Mouse (Mus musculus): Measurements from ENCODE around the gene Adamtsl1. TPM values are rescaled to one million over a fixed set of nuclear protein-coding genes. Genes with fewer than 3 reads are reported as not detected.

The Adamtsl1 gene
- total RNA-seq, 2 experiments from 2014 or later, result 12.0 to 14.3 TPM

DNA sequence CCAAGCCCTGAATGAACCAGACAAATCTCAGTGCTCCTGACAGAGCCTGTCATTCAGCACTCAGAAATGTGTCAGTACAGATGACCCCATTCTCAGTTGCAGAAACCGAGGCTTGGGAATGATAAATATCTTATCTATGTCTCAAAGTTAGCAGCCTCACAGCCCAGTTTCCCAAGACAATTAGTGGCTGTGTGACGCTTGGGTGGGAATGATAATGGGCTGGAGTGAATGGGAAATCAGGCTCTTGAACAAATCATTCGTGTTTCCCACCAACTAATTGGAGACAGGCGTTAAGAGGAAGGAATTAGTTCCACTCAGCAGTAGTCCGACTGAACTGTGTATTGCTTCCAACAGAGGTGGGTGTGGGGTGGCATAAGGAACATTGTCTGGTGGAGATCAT, 268.5 kb downstream of the Adamtsl1 start:
- no peak for DNase-seq
- intact Hi-C loops (cut with DNase I; ENCODE audit: low total_unique reads), result no loop called here

DNA sequence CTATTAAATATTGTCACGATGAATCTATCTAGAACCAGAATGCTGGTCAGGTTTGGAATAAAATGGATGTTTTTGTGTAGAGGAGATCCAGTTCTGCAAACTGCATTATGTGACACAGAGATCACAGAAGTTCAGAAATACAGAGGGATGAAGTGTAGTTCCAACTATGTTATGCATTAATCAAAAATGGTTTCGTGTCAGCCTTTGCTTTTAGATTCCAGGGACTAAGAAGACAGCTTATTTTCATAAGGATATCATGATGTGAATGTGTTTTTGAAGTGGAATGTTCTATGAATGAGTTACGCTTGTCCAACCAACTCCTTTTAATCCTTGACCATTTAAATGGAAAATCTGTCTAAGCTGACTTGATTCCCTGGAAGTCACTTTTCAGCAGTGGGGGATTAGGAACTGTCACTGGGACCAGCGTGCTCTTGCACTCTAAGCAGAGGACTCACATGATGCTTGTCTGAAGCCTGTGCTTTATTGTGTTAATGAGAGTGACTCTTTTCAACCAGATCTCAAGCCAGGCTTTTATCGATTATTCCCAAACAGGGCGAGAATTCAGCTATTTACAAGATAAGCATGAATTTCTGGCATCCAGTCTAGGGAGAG, 269.9 kb downstream of the Adamtsl1 start:
- intact Hi-C loops (cut with DNase I; ENCODE audit: low total_unique reads), result no loop called here
- no peak for DNase-seq

DNA sequence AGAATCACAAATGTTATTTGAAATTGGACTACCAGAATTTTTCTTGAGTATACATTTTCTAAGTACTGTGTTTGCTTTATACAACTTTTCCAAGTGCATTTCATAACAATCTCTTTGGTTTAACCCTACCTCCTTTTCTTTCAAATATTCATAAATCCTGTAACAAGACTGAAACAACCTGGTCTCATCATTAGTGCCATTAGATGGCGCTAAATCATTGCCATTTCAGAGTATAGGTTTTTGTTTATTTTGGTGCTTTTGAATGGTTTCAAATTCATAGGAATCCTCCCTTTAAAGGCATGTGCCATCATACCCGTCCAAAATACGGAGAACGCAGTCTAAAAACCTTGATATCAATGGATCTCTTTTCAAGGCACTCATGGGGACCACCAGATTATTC, 270.5 kb downstream of the Adamtsl1 start:
- DNase-seq, result no peak
- intact Hi-C loops (cut with DNase I; ENCODE audit: low total_unique reads), result no loop called here

DNA sequence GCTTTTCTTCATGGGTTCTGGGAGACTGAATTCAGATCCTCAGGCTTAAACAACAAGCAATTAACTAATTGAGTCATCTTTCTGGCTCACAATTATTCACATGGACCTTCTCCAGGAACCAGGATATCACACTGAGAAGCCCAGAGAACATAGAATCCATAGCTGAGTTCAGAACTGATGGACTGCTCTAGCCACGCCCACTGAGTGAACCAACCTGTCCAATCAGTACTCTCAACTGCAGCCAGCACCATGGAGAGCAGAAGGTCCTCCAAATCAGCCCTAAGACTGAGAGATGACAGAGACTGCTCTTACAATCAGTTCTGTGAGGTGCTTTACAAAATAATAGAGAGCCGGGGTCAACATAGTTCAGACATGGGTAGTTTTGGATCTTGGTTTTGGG, 276.3 kb downstream of the Adamtsl1 start:
- intact Hi-C loops (cut with DNase I; ENCODE audit: low total_unique reads), result no loop called here
- DNase-seq, result no peak

DNA sequence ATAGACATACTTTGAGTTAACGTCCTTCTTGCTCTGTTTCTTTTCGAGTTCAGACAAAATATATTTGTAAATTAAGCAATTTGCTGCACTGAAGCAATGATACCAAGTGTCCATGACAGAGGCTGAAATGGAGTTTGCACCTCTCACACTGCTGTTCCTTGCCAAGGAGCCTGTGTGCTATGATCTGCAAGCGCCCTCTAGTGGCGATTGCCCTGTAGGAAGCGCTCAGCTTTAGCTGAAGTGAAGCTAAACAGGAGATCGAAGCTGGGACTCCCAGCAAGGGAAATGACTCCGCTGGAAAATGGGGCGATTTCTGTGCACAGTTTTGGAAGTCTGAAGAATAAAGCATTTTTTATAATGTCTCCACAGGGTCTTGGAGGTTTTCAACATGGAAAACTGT, 287.8 kb downstream of the Adamtsl1 start:
- intact Hi-C loops (cut with DNase I; ENCODE audit: low total_unique reads), result loop anchor here (2.0 kb wide), 1 partner anchor 399 kb away; no protein-coding TSS in a partner anchor

DNA sequence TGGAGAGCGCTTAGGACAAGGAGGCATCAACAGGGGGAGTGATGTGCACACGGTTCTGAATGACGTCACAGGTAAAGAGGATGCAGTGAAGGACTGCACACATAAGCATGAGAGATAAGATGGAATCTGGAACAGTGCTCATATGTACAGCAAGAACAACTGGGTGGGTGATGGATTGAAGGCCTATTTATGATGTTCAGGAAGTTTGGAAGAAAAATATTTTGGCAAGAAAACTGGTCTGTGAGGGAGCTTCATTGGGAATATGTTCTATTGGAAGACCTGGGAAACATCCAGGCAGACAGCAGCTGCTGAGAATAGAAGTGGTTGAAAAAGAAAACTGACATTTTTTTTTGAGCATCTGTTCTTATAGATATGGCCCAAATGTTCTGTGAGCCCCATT, 300.4 kb downstream of the Adamtsl1 start:
- no peak for DNase-seq
- intact Hi-C loops (cut with DNase I; ENCODE audit: low total_unique reads), result no loop called here

More for the DNA sequence above, 287.8 kb downstream of the Adamtsl1 start:
- peak; percentile 67 for DNase-seq

DNA sequence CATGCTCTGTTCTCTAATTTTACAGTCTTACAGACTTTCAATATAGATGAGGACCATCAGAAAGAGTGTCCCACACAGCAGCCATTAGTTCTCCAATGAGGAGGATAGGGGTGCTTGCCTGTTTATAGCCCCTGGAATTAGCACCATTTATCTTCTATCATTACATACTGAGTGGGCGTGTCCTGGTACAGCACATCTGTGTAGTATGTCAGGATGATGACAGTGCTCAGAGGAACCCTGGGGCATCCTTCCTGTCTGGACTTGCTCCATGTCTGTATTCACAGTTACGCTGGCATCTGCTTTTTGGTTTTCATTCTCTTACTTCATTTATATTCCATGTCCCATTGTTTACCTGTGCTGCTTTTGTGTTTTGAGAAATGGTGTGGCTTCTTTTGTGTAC, 304.5 kb downstream of the Adamtsl1 start:
- no peak for DNase-seq
- intact Hi-C loops (cut with DNase I; ENCODE audit: low total_unique reads), result no loop called here

DNA sequence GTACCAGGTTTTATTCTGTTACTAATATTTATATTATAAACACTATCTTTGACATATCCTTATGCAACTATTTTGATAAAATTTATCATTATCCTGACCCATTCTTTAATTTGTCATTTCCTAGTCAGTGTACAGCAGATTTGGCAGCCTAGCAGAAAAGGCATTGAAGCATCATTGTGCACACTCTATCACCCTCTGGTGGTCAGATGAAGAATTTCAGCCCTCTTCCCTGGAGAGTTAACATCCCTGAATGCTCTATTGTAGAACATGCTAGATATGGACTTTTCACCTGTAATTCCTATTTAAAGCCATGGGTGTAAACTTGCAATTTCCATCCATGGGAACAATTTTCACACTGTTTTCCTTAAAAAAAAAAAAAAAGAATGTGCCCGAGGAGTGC, 305.2 kb downstream of the Adamtsl1 start:
- DNase-seq, result peak; percentile 16
- intact Hi-C loops (cut with DNase I; ENCODE audit: low total_unique reads), result no loop called here

DNA sequence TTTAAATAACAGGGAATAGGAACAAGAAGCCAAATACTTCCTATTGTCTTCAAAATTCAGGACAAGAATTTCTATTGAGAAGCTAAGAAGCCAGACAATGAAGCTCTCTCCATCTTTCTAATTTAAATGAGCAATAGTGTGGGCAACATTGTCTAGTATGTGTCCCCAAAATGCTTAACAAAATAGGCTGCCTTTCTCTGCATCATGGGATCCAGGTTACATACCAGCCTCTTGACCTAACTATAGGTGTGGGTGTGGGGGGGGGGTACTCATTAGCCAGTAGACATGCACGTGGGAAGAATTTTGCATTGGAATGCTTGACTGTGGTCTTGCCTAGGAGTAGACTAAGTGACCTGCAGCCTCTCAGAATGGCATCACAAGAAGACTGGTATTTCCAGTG, 305.9 kb downstream of the Adamtsl1 start:
- intact Hi-C loops (cut with DNase I; ENCODE audit: low total_unique reads), result loop anchor here (10.0 kb wide), 1 partner anchor 735 kb away; the partner anchor contains the start of gene Saxo1
- DNase-seq, result no peak

DNA sequence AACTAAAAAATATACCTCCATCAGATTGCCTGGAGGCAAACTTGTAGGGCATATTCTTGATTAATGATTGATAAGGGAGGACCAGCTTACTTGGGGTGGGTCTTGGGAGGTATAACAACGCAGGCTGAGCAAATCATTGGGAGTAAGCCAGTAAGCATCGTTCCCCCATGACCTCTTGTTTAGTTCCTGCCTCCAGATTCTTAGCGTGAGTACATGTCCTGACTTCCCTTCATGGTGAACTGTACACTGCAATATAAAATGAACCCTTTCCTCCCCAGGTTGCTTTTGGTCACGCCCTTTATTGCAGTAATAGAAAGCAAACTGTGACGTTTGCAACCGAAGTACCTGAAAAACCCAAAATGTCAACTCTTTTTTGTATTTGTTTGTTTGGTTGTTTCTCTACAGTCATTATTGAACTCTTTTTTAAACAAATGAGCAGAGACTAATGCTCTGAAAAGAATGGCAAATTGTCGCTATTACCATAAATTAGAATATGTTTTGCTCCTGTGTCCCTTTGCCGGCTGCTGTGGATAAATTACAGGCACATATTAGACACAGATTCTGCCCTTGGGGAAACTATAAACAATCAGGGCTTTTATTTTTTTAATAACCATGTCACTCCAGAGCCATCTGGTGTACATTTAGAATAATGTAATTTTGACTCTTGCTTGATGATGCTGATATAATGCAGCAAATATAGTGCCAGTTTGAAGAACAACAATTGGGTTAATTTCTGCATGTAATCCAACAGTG, 310.2 kb downstream of the Adamtsl1 start:
- no peak for DNase-seq
- intact Hi-C loops (cut with DNase I; ENCODE audit: low total_unique reads), result loop anchor here (10.0 kb wide), 1 partner anchor 731 kb away; the partner anchor contains the start of gene Saxo1

DNA sequence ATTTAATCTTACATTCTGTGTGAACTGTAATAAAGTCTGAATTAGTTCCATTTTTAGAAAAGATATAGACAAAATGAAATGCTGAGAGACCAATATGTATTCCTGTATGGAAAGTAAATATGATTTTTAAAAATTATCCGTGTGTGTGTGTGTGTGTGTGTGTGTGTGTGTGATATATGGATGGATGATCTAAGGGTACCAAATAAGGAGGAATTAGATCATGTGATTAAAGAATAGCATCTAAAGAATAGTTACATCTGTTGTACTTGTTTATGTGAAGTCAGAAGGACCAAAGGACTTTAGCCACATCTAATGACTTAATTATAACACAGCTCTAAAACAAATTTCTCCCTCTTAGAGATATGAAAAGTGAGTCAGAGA, 310.7 kb downstream of the Adamtsl1 start:
- intact Hi-C loops (cut with DNase I; ENCODE audit: low total_unique reads), result loop anchor here (10.0 kb wide), 1 partner anchor 730 kb away; the partner anchor contains the start of gene Saxo1
- DNase-seq, result no peak

DNA sequence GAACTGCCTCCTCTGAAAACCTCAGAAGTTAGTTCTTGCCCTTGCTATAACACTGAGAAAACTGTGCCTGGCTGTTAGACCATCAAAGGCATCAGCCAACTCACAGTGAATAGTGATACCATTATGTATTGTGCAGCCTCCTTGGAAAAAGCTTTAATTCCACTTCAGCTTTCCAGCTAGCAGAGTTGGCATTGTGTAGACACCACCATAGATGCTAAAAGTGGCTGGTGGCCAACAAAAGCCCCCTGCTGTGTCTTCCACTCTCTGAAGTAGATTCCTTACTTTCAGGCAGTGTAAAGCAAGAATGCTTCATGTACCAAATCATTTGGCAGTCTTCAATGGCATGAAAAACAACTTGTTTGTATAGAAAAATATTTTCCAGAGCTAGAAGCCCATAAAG, 323.1 kb downstream of the Adamtsl1 start:
- intact Hi-C loops (cut with DNase I; ENCODE audit: low total_unique reads), result loop anchor here (5.0 kb wide), 1 partner anchor 185 kb away; no protein-coding TSS in a partner anchor
- no peak for DNase-seq

DNA sequence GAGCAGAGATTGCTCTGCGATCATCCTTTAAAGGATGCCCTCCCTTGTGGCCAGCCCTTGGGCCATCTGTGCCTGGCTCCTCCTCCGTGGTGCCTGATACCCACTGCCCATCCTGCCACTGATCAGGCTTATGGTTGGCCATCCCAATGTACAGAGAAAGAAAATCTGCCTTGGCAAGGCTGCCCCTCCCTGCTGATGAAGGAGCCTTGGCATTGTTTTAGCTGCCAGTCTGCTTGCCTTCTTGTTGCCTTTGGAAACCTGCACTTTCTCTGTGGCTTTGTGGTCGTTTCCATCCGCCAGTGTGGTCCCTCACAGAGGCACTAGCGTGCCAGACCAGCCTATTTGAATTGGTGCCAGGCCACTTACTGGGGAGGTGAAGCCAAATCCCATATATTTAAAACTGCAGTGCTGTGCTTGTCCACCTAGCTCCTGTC, 323.6 kb downstream of the Adamtsl1 start:
- intact Hi-C loops (cut with DNase I; ENCODE audit: low total_unique reads), result loop anchor here (5.0 kb wide), 1 partner anchor 185 kb away; no protein-coding TSS in a partner anchor
- no peak for DNase-seq

DNA sequence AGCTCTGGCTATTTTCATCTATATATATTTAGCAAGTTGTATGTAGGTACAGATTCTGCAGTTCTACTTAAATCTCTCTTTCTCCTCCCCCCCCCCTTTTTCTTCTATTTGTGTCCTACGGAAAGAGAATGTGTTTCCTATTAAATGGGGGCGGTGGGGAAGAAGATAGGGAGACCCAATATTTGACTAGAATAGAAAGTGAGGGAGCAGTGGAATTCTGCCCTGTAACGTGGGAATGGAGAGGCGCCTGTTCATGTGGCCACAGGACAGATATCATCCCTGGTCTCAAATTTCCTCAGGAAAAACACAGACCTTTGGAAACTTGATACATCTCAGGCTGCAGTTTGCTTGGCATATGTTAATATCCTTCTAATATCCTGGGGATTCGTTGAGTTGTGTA, 324.1 kb downstream of the Adamtsl1 start:
- intact Hi-C loops (cut with DNase I; ENCODE audit: low total_unique reads), result loop anchor here (5.0 kb wide), 1 partner anchor 184 kb away; no protein-coding TSS in a partner anchor
- no peak for DNase-seq

DNA sequence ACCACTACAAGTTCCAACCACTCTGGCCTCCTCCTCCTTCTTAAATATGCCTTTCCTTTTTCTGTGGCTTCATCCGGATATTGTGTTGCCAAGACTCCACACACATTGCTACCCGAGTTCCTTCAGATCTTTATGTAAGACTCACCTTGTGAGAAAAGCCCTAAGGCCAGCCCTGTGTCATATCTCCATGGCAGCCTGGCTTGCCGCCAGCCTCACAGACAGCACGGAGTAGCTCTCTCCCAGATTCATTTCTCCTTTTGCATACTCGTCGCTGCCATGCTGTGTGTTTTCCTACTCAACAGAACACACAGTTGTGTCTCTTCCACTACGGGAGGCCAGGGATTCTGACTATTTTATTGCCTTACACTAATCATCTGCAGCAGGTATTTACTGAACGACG, 328.1 kb downstream of the Adamtsl1 start:
- no peak for DNase-seq
- intact Hi-C loops (cut with DNase I; ENCODE audit: low total_unique reads), result no loop called here

DNA sequence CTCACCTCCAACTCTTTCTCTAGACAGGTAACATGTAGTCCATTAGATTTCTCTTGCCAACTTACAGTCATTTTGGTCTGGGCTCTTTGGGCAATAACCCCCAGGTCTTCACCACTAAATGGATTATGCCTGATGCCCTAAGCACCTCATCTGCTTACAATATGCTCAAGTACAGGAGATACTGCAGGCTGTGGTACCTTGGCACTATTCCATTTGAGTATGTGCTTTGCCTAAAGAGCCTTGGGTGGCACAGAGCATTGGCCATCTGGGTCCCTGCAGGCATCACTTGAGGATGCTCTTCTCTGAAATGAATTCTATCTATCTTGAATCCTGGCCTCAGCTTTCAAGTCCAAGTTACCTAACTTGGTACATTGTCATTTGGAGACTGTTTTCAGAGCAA, 330.4 kb downstream of the Adamtsl1 start:
- intact Hi-C loops (cut with DNase I; ENCODE audit: low total_unique reads), result no loop called here
- no peak for DNase-seq

DNA sequence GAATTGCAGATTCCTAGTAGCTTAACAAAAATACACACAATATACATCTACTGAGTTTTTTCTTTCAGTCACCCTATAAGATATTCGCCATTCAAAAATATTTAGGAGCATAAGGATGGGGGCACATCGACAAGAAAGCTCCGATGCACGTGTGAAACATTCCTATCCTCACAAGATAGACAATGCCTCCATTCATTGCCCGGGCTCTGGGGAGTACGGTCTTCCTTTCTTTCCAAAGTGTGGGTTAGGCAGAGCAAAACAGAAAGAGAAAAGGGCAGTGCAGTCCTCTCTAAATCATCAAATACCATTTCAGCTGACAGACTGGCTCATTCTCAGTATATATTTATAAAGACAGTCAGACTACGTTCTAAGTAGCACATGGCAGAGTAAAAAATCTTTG, 332.0 kb downstream of the Adamtsl1 start:
- intact Hi-C loops (cut with DNase I; ENCODE audit: low total_unique reads), result no loop called here
- no peak for DNase-seq

DNA sequence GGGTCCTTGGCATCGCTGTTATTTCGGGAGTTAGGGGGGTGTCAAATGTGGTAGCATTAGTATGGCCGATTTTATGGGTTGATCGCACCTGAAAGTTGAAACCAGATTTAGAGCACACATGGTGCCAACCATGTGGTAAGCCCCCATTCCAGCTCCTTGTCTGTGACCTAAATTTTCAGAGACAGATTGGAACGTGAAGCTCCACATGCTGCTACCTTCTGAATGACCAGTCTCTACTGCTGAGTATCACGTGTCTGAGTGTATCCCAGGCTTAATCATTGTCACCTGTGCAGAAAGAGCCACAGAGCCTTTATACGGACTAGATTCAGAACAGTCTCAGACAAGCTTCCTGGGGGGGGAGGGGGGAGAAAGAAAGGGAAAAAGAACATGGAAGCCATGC, 339.4 kb downstream of the Adamtsl1 start:
- DNase-seq, result no peak
- intact Hi-C loops (cut with DNase I; ENCODE audit: low total_unique reads), result no loop called here

DNA sequence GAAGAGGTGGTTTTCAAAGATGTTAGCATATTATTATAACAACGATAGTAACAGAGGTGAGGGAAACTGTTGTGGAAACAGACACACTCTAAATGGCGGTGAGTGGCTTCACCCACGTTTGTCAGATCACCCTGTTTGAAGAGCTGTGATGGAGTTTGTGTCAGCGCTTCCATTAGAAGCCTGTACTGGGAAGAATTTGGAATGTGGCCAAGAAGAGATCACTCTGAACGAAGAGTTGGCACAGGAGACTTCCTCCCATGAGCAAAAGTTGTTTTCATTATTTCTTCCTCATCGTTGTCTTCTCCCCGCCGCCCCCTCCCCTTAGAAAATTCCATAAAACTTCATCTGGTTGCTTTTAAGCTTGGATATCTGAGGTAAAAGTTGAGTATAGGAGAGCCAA, 340.5 kb downstream of the Adamtsl1 start:
- no peak for DNase-seq
- intact Hi-C loops (cut with DNase I; ENCODE audit: low total_unique reads), result no loop called here

DNA sequence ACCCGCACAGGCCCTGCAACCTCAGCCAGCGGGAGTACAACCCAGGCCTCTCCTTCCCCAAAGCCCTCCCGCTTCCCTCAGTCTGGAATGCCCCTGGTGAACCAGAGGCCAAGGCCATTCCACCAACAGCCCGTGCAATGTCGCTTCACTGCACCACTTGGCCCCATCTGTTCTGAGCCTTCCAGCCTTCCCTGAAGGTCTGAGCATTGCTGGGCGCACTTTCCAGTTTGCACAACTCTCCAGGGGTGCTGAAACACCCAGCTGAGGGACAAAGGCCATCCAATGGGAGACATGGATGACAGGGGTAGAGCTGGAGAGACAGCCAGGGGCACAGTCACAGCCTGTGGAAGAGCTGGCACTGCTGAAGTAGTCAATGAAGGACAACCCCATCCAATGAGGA, 365.4 kb downstream of the Adamtsl1 start:
- intact Hi-C loops (cut with DNase I; ENCODE audit: low total_unique reads), result no loop called here
- DNase-seq, result no peak

DNA sequence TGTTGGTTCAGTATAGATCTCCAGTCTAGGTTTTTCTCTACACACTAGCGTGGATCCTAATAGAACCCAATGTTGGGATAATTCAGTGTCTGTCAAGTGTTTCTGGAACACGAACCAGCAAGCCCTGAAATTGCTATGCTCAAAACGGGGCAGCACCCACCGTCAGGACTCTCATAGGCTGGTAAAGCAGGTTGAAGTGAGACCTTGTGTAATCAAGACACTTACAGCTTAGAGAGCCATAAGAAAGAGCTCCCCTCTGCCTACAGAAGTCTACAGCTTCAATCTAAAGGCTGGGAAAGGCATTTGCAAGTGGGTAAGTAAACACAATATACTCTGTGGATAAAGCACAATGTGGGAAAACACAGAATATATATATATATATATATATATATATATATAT, 367.3 kb downstream of the Adamtsl1 start:
- intact Hi-C loops (cut with DNase I; ENCODE audit: low total_unique reads), result no loop called here
- no peak for DNase-seq
